Mouse (Mus musculus): Measurements from ENCODE around the gene Pars2. TPM values are rescaled to one million over a fixed set of nuclear protein-coding genes. Genes with fewer than 3 reads are reported as not detected.

The Pars2 gene
- total RNA-seq (2014; fragmentation: Nextera tagmentation), result 11.2 and 18.2 TPM in 2 replicates
- 8.2 and 13.9 TPM in 2 replicates for total RNA-seq (2017)

GRCm38 (mm10) chr4:106650833-106651527 lies at the start of gene Pars2:
Pars2 (plus strand) TSS chr4:106651069.
- ATAC-seq (replicated peaks; ENCODE audit: poor library complexity, severe bottlenecking), result peak; percentile 98

- no peak for ATAC-seq (replicated peaks; ENCODE audit: poor library complexity, severe bottlenecking)
These were observed 44.0 kb upstream of the Pars2 start for GRCm38 (mm10) chr4:106606639-106607554.

GRCm38 (mm10) chr4:106607905-106608304 lies 43.0 kb upstream of the Pars2 start:
- no peak for ATAC-seq (replicated peaks; ENCODE audit: poor library complexity, severe bottlenecking)

- no peak for ATAC-seq (replicated peaks; ENCODE audit: poor library complexity, severe bottlenecking)
These were observed 37.8 kb upstream of the Pars2 start for GRCm38 (mm10) chr4:106613105-106613504.

GRCm38 (mm10) chr4:106613560-106613959 lies 37.3 kb upstream of the Pars2 start:
- no peak for ATAC-seq (replicated peaks; ENCODE audit: poor library complexity, severe bottlenecking)

GRCm38 (mm10) chr4:106614180-106614797 lies 36.6 kb upstream of the Pars2 start:
- peak; percentile 88 for ATAC-seq (replicated peaks; ENCODE audit: poor library complexity, severe bottlenecking)

- ATAC-seq (replicated peaks; ENCODE audit: poor library complexity, severe bottlenecking), result no peak
These were observed 36.0 kb upstream of the Pars2 start for GRCm38 (mm10) chr4:106614881-106615280.

- ATAC-seq (replicated peaks; ENCODE audit: poor library complexity, severe bottlenecking), result no peak
These were observed 35.2 kb upstream of the Pars2 start for GRCm38 (mm10) chr4:106615637-106616036.

GRCm38 (mm10) chr4:106617056-106617455 lies 33.8 kb upstream of the Pars2 start, which contains the start of gene Lexm:
Lexm (minus strand) TSS chr4:106617241.
- 0 out of 2 replicates have a peak, but pooled peaks have one; percentile 20 for ATAC-seq (replicated peaks; ENCODE audit: poor library complexity, severe bottlenecking)

- no peak for ATAC-seq (replicated peaks; ENCODE audit: poor library complexity, severe bottlenecking)
These were observed 32.0 kb upstream of the Pars2 start for GRCm38 (mm10) chr4:106618898-106619297.

- no peak for ATAC-seq (replicated peaks; ENCODE audit: poor library complexity, severe bottlenecking)
These were observed 29.4 kb upstream of the Pars2 start for GRCm38 (mm10) chr4:106621428-106621827.

GRCm38 (mm10) chr4:106622030-106622493 lies 28.8 kb upstream of the Pars2 start, which contains the start of gene Ttc22:
Ttc22 (plus strand) TSS chr4:106622432.
- ATAC-seq (replicated peaks; ENCODE audit: poor library complexity, severe bottlenecking), result no peak

GRCm38 (mm10) chr4:106622712-106623111 lies 28.2 kb upstream of the Pars2 start:
- no peak for ATAC-seq (replicated peaks; ENCODE audit: poor library complexity, severe bottlenecking)

GRCm38 (mm10) chr4:106624271-106624670 lies 26.6 kb upstream of the Pars2 start:
- ATAC-seq (replicated peaks; ENCODE audit: poor library complexity, severe bottlenecking), result no peak

GRCm38 (mm10) chr4:106627809-106628208 lies 23.1 kb upstream of the Pars2 start:
- ATAC-seq (replicated peaks; ENCODE audit: poor library complexity, severe bottlenecking), result no peak

GRCm38 (mm10) chr4:106628650-106629360 lies 22.1 kb upstream of the Pars2 start:
- no peak for ATAC-seq (replicated peaks; ENCODE audit: poor library complexity, severe bottlenecking)

GRCm38 (mm10) chr4:106629374-106629773 lies 21.5 kb upstream of the Pars2 start:
- no peak for ATAC-seq (replicated peaks; ENCODE audit: poor library complexity, severe bottlenecking)

GRCm38 (mm10) chr4:106630333-106631220 lies 20.3 kb upstream of the Pars2 start:
- peak; percentile 58; the same call in 1 of the 2 replicates for ATAC-seq (replicated peaks; ENCODE audit: poor library complexity, severe bottlenecking)

- ATAC-seq (replicated peaks; ENCODE audit: poor library complexity, severe bottlenecking), result no peak
These were observed 18.6 kb upstream of the Pars2 start for GRCm38 (mm10) chr4:106632313-106632712.
